Mouse (Mus musculus) bone marrow macrophage, adult 2 months (primary cell): ENCODE measurements around the gene Swap70. TPM values are rescaled to one million over a fixed set of nuclear protein-coding genes. Genes with fewer than 3 reads are reported as not detected.

ENCODE experiments used
- H3K27ac ChIP-seq: 2 replicates; pipeline ENCODE4 v1.5.1; 2012; ENCODE audit warnings: low read depth, low read length; ENCODE audit not compliant: insufficient read depth
- H3K4me1 ChIP-seq: 2 replicates; pipeline ENCODE4 v1.6.1; 2012; ENCODE audit warnings: low read length; ENCODE audit not compliant: control insufficient read depth, insufficient read depth
- H3K4me3 ChIP-seq: 2 replicates; pipeline ENCODE4 v1.5.1; 2012; ENCODE audit warnings: mild to moderate bottlenecking, low read length, moderate library complexity; ENCODE audit not compliant: insufficient read depth
- CTCF ChIP-seq: IDR thresholded peaks from 2 replicates; pipeline ENCODE4 v1.5.1; 2012; ENCODE audit warnings: low read depth, mild to moderate bottlenecking, low read length, moderate library complexity
- POLR2A ChIP-seq: IDR thresholded peaks from 2 replicates; pipeline ENCODE4 v1.6.1; 2012; ENCODE audit warnings: mild to moderate bottlenecking, low read depth, low read length, borderline replicate concordance
- polyA plus RNA-seq: library from polyadenylated mRNA; stranded (reverse); fragments of >200 nt; gene quantifications from 2 replicates; pipeline ENCODE4 v1.2.4, GENCODE M21; 2012; ENCODE audit not compliant: missing spikeins, insufficient read depth, insufficient read length

The Swap70 gene
- polyA plus RNA-seq, 1 experiment: 114 TPM

DNA sequence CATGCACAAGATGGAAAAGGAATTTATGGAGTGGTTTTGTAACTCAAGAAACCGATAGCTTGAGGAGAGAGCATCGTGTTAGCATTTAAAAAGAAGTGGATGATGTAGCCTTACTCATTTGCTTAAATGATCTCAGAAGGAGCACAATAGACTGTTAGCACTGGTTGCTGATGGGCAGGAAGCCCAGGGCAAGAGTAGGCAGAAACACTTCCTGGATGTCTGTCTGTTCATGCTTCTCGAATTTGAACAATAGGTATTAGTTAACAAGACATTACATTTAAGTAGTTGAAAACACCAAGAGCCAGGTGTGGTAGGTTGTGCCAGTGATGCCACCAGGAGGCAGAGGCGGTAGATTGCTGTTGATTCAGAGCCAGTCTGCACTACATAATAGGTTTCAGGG is 47.0 kb downstream of the Swap70 start:
- H3K27ac ChIP-seq: peak overlapping the region; percentile 72

DNA sequence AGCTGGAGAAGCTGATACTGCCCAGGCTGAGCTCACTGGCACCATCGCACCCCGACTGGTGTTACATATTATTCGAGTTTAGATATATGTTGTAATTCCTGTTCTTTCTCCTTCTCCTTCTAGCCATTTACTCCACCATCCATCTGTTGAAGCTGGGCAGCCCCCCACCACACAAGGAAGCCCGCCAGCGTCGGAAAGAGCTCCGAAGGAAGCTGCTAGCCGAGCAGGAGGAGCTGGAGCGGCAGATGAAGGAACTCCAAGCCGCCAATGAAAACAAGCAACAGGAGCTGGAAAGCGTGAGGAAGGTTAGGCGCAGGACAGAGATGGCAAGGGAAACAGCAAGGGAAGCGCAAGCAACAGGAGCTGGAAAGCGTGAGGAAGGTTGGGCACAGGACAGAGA is 48.3 kb downstream of the Swap70 start:
- no peak for TF ChIP-seq CTCF
- TF ChIP-seq POLR2A: no peak
- Histone ChIP-seq H3K27ac (peak overlapping the region; percentile 90), H3K4me1 (peaks cover 43% of the 10 kb centered on the region), H3K4me3 (no peak overlapping the region)

More for the DNA sequence above, 47.0 kb downstream of the Swap70 start:
- no peak overlapping the region for H3K4me3 ChIP-seq
- TF ChIP-seq CTCF (no peak), POLR2A (no peak)
- peaks cover 43% of the 10 kb centered on the region for H3K4me1 ChIP-seq

DNA sequence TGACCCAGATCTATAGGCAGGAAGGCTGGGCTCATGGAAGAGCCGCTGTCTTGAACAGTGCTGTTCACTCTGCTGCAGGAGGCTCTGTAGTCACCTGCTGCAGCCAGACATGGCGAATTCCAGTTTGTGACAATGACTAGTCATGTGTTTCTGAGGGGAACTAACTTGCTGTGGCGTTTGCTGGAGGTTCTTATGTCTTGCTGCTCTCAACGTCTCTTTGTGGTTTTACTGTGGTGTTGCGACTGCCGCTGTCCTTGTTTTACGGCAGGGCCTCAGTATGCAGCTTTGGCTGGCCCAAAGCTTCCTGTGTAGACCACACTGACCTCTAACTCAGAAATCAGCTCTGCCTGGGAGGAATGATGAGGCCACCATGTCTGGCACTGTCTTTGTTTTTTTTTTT is 48.9 kb downstream of the Swap70 start:
- TF ChIP-seq POLR2A (no peak), CTCF (no peak)
- Histone ChIP-seq H3K4me1 (peaks cover 43% of the 10 kb centered on the region), H3K27ac (peak overlapping the region; percentile 90), H3K4me3 (no peak overlapping the region)

DNA sequence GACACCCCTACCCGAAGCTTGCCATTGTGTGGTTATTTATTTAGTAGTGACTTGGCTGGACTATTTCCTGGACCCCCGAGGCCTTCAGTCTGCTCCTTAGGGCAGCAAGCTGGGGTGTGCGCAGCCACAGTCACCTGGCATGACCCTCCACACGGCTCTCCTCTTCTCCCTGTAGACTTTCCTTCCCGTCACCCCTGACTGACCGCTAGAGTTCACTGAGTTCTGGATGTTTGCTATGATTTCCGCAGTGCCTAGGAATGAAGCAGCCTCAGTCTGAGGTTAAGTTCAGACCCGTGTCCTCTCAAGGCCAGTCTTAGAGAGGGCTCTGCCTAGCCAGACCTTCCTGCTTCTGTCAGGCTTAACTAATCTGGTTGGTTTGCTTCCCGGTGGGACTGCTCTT is 50.3 kb downstream of the Swap70 start:
- Histone ChIP-seq H3K4me1 (peaks cover 43% of the 10 kb centered on the region), H3K27ac (no peak overlapping the region)
- no peak for TF ChIP-seq POLR2A
- no peak for TF ChIP-seq CTCF

DNA sequence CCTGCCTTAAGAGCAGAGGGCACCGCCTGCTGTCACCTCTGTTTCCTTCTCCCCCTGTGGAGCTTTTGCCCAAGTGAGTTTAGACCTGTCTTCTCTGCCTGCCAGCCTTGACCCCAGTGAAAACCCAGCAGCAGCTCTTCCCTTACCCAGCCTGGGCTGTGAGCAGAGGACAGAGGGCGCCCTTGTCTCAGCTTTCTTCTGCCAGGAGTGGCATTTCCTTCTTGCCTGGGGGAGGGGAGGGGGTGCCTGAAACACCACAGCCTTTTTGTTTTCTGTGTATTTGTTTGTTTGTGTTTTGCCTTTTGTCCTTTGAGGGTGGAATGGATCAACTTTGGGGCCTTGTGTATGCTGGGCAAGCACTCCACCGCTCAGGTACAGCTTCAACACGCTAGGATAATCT is 50.9 kb downstream of the Swap70 start:
- Histone ChIP-seq H3K4me3 (no peak overlapping the region), H3K27ac (no peak overlapping the region), H3K4me1 (peaks cover 37% of the 10 kb centered on the region)
- TF ChIP-seq CTCF (peak; percentile 21; the same call in 1 of the 2 replicates), POLR2A (no peak)

More for the DNA sequence above, 50.3 kb downstream of the Swap70 start:
- H3K4me3 ChIP-seq: no peak overlapping the region

DNA sequence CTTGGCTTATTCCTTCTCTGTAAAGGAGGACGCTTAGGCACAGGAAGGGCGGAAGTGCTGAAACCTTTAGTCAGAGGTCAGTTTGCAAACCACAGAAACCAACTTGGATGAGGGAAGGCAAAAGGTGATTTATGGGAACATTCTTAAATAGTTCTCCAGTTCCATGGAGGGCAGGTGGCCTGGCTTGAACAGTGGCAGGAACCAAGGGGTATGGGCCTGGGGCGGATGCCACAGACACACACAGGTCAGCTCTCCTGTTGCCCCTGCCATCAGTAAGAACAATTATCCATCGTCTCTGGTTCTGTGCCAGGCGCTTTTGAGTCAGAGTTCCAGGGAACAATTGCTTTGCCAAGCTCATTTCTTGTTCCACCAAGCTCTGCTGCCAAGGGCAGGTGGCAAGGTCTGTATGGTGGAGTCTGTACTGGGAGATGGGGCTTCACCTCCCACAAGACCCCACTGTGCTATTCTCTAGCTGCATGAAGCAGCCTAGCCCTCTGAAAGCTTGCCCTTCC is 56.3 kb downstream of the Swap70 start:
- TF ChIP-seq CTCF: no peak
- TF ChIP-seq POLR2A: no peak
- Histone ChIP-seq H3K27ac (no peak overlapping the region), H3K4me1 (peaks cover 8% of the 10 kb centered on the region), H3K4me3 (no peak overlapping the region)

DNA sequence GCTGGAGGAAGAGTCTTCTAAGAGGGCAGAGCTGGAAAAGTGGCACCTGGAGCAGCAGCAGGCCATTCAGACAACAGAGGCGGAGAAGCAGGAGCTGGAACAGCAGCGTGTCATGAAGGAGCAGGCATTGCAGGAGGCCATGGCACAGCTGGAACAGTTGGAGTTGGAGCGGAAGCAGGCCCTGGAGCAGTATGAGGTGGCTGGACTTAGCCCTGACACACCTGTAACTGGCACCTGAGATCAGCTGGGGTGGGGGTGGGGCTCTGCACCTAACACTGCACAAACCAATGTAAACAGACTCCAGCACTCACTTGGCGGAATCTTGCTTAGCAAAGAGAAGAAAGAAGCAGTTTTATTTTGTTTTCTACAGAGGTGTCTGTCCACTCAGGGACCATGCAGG is 57.7 kb downstream of the Swap70 start:
- Histone ChIP-seq H3K4me3 (no peak overlapping the region), H3K4me1 (peaks cover 16% of the 10 kb centered on the region), H3K27ac (no peak overlapping the region)
- TF ChIP-seq POLR2A (no peak), CTCF (no peak)

DNA sequence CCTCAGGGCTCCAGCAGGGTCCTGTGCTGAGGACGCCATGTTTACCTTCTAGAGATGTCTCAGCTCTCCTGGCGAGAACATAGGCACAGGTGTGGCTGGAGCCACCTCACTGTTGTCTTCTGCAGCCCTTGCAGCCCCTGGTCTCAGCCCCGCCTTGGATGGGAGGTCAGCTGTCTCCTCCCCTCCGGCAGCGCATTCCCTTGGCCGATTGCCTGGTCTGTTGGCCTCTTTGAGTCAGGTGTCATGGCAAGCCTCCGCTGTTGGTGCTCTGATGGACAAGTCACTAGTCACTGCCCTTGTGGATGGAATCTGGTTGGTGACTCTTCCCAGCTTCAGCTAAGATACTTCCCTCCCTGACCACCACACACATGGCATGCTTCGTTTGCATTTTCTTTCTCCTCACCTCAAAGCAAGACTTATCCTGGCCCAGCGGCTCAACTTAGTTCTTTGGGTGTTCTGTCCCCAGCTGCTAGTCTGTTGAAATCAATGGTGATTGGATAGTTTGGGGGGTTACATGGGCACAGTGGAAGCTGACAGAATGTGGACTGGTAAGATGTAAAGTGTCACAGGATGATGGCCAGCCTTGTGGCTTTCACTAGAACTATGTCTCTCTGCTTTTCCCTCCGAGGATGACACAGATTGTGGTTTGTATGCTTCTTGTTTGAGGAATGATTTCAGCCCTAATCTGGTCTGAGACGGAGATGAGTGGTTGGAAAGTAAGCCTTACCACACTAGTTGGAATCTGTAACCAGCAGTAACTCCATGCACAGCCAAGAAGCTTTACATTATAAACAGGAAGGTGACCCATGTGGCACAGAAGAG is 60.1 kb downstream of the Swap70 start:
- no peak overlapping the region for H3K4me3 ChIP-seq
- TF ChIP-seq CTCF (no peak), POLR2A (no peak)
- H3K27ac ChIP-seq: no peak overlapping the region
- peaks cover 20% of the 10 kb centered on the region for H3K4me1 ChIP-seq

DNA sequence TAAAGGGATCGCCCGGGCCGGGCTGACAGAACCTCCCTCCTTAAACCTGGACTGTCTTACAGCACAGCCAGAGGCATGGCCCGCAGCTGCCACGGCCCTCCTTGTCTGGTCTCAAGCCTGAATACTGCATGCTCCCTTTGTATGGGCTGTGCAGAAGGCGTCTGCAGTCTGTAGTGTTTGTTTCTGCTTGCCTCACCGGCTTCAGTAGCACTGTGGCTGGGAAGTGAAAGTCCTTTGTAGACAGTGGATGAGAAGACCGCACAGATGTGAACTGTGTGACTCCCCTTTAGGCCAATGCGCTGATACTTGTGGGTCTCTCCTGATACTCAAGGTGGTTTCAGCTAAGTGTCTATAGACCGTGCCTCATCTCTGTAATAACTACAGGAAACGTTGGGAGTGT is 61.3 kb downstream of the Swap70 start:
- Histone ChIP-seq H3K27ac (no peak overlapping the region), H3K4me3 (no peak overlapping the region), H3K4me1 (peaks cover 23% of the 10 kb centered on the region)
- TF ChIP-seq CTCF (no peak), POLR2A (no peak)

DNA sequence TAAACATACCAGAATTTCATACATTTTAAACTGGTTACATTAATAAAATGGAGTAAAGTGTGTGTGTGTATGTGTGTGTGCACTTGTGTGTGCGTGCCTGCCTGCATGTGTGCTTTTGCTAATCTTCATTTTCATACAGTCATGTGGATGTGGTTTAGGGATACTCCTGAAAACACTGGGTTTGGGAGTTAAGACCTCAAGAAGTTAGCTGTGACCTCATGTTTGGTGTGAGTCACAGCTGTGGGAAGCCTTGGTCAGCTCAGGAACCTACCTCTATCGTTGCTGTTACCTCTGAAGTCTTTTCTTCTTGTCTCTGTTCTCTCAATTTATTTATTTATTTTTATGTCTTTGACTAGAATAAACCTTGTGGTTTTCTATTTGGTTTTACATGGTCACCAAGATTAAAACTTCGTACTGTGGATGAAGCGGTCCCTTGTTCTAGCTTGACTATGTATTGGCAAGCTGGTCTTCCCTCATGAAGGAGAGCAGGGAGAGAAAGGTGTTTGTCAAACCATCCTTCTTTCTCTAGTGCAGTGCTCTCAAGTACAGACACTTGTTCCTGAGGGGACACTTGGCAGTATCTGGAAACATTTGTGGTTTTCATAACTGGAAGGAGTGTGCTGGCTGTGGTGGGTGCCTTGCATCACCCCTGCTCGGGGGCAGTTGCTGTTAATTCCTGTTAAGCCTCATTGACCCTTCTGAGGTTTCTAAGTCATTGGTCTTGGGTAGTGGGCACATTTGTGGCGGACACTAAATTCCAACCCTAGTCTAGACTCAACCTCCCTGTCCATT is 62.2 kb downstream of the Swap70 start:
- TF ChIP-seq POLR2A: no peak
- TF ChIP-seq CTCF: no peak
- Histone ChIP-seq H3K4me3 (no peak overlapping the region), H3K4me1 (peaks cover 26% of the 10 kb centered on the region), H3K27ac (no peak overlapping the region)
